Mouse (Mus musculus): ENCODE results near the gene Ppp2r5e.

GRCm38 (mm10) chr12:75579076-75579475 lies 17.0 kb downstream of the Ppp2r5e start:
- TF ChIP-seq CTCF (IDR thresholded peaks at IDR 0.05; ENCODE audit: low read depth, low read length) (no peak), POLR2A (IDR thresholded peaks at IDR 0.05; ENCODE audit: borderline replicate concordance, low read depth, low read length) (no peak)
